Mouse (Mus musculus): ENCODE data around the gene BC029722.

GRCm38 (mm10) chr2:155775685-155776263 lies 43.5 kb downstream of the BC029722 start:
- no peak for TF ChIP-seq ZNF384 (IDR thresholded peaks at IDR 0.05; ENCODE audit: low read depth, low read length)
- TF ChIP-seq CHD2 (IDR thresholded peaks at IDR 0.05; ENCODE audit: low read depth, low read length): no peak
- TF ChIP-seq ZC3H11A (IDR thresholded peaks at IDR 0.05; ENCODE audit: borderline replicate concordance, low read depth, low read length): no peak
- no peak for TF ChIP-seq MAFK (IDR thresholded peaks at IDR 0.05; ENCODE audit: insufficient read depth, low read depth, low read length)
